Mouse (Mus musculus) liver, embryonic 14 days (tissue): ENCODE results near the gene Olfr91. TPM values are rescaled to one million over a fixed set of nuclear protein-coding genes. Genes with fewer than 3 reads are reported as not detected.

Experiments used
- polyA plus RNA-seq: library from polyadenylated mRNA; depleted of rRNA; stranded (reverse); fragments of >200 nt; gene quantifications from 2 replicates; pipeline ENCODE4 v1.2.3, GENCODE M21; 2012; rRNA removed

Olfr91 gene
- polyA plus RNA-seq: not detected in 2 replicates

DNA sequence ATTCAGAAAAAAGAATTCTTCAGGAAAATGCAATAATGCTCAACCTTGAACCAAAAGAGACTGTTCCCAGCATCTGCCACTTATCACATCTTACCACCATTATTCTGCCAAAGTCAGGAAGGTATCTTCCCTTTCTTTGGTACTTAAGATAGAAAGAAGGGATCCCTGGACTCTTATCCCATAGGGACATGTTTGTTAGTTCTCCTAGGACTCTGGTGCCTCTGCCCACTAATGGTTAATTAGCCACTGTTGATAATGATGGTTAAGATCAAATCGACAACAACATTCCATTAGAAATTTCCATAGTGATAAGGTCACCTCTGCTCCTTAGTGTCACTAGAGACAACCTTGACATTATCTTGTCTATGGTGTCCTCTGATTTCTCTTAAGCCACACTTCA, at the start of gene Olfr91:
TSS of gene Olfr91 (minus strand) at position 101 of the 400 bp plus-strand sequence.

GRCm38 (mm10) chr17:37119988-37120387, 21.9 kb upstream of the Olfr91 start, which contains the start of gene Olfr92:
Gene Olfr92, minus strand, starts transcription at chr17:37120088.

DNA sequence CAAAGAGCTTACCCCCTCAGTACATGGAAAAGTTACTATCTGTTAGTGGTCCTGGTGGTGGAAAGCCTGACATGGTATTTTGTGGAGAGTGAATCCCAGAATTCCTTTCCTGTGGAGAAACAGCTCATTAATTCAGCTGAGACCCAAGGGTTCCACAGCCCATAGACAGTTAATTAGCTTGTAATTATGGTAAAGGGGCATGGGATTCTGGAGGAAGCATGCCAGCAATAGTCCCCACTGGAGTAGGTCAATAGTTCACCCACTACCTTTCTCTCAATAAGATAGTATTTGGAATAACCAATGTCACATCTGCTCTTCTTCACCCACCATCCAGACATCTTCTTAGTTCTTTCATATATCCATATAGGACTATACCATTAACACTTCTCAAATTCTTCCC, 9.7 kb downstream of the Olfr91 start, which contains the start of gene Olfr90:
TSS of gene Olfr90 (minus strand) at position 101 of the 400 bp plus-strand sequence.

GRCm38 (mm10) chr17:37045611-37046311, 52.3 kb downstream of the Olfr91 start, which contains the start of gene Gabbr1:
Gene Gabbr1, plus strand, starts transcription at chr17:37045966.

Other genes starting within 250 kb of the Olfr91 start
- 0.24 and 0.33 TPM in 2 replicates for gene Trim15, start 231.1 kb downstream of the Olfr91 start, polyA plus RNA-seq
- 96.7 and 131 TPM in 2 replicates for gene Trim10, start 228.7 kb downstream of the Olfr91 start, polyA plus RNA-seq
- gene Trim40, start 208.2 kb downstream of the Olfr91 start, polyA plus RNA-seq: not detected in 2 replicates
- gene Trim31, start 200.2 kb downstream of the Olfr91 start, polyA plus RNA-seq: not detected in 2 replicates
- 0.02 TPM in 1 of 2 replicates, not detected in the other for gene Rnf39, start 155.4 kb downstream of the Olfr91 start, polyA plus RNA-seq
- gene Ppp1r11, start 146.5 kb downstream of the Olfr91 start, polyA plus RNA-seq: 31.5 and 32.1 TPM in 2 replicates
- 16.6 and 18.1 TPM in 2 replicates for gene Znrd1, start 139.7 kb downstream of the Olfr91 start, polyA plus RNA-seq
- gene Znrd1as, start 139.7 kb downstream of the Olfr91 start, polyA plus RNA-seq: 3.4 and 3.5 TPM in 2 replicates
- not detected in 2 replicates for gene 2410137M14Rik, start 117.0 kb downstream of the Olfr91 start, polyA plus RNA-seq
- gene H2-M5, start 108.7 kb downstream of the Olfr91 start, polyA plus RNA-seq: 0.09 and 0.10 TPM in 2 replicates
- 4.1 and 4.7 TPM in 2 replicates for gene Zfp57, start 97.1 kb downstream of the Olfr91 start, polyA plus RNA-seq
- gene Mog, start 74.9 kb downstream of the Olfr91 start, polyA plus RNA-seq: not detected in 2 replicates
- gene Gabbr1, start 52.3 kb downstream of the Olfr91 start, polyA plus RNA-seq: 2.0 TPM in 2 replicates
- gene Olfr90, start 9.8 kb downstream of the Olfr91 start, polyA plus RNA-seq: not detected in 2 replicates
- gene Olfr92, start 21.8 kb upstream of the Olfr91 start, polyA plus RNA-seq: not detected in 2 replicates
- gene Olfr93, start 63.2 kb upstream of the Olfr91 start, polyA plus RNA-seq: not detected in 2 replicates
- gene Ubd, start 95.6 kb upstream of the Olfr91 start, polyA plus RNA-seq: not detected in 2 replicates
- not detected in 2 replicates for gene Olfr94, start 102.7 kb upstream of the Olfr91 start, polyA plus RNA-seq
- gene Olfr95, start 114.8 kb upstream of the Olfr91 start, polyA plus RNA-seq: not detected in 2 replicates
- not detected in 2 replicates for gene Olfr96, start 121.9 kb upstream of the Olfr91 start, polyA plus RNA-seq
- gene Olfr97, start 139.1 kb upstream of the Olfr91 start, polyA plus RNA-seq: not detected in 2 replicates
- gene Olfr98, start 165.5 kb upstream of the Olfr91 start, polyA plus RNA-seq: not detected in 2 replicates
- gene H2-M3, start 171.9 kb upstream of the Olfr91 start, polyA plus RNA-seq: 0.87 and 1.1 TPM in 2 replicates
- not detected in 2 replicates for gene Olfr99, start 185.2 kb upstream of the Olfr91 start, polyA plus RNA-seq
- gene Olfr101, start 206.0 kb upstream of the Olfr91 start, polyA plus RNA-seq: not detected in 2 replicates
- gene Olfr102, start 218.8 kb upstream of the Olfr91 start, polyA plus RNA-seq: not detected in 2 replicates
- gene Olfr103, start 241.4 kb upstream of the Olfr91 start, polyA plus RNA-seq: not detected in 2 replicates